Mouse (Mus musculus): ENCODE data around the gene Cic. TPM values are rescaled to one million over a fixed set of nuclear protein-coding genes. Genes with fewer than 3 reads are reported as not detected.

Gene Cic
- polyA plus RNA-seq, 1 experiment from 2014 or later = 48.8 TPM

DNA sequence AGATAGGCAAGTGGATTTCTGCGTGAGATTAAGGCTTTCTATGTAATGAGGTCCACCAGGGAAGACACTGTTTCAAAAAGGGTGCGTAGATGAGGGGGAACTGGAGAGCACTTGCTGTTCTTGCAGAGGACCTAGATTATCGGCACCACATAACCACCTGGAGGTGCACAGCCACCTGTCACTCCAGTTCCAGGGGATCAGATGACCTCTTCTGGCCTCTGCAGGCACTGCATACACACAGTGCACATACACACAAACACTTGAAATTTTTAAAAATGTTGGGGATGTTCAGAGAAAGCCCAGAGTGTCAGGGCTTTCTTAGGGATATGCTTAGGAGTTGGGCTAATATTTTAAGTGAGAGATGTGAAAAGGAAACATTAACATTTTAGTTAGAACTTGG lies 22.4 kb downstream of the Cic start:
- Histone ChIP-seq H3K9me3 (ENCODE audit: control insufficient read depth, low read length) (peaks cover 6% of the 10 kb centered on the region; the same call in 1 of the 2 replicates), H3K36me3 (ENCODE audit: control insufficient read depth, insufficient read depth, low read length) (peaks cover 100% of the 10 kb centered on the region), H3K9ac (ENCODE audit: low read depth, low read length) (no peak overlapping the region), H3K27ac (replicated peaks; ENCODE audit: low read depth, low read length) (no peak overlapping the region), H3K4me3 (ENCODE audit: low read depth, low read length) (no peak overlapping the region), H3K4me2 (ENCODE audit: low read depth, low read length) (no peak overlapping the region), H3K4me1 (ENCODE audit: control insufficient read depth, insufficient read depth, low read length) (0 out of 2 replicates have a peak, but pooled peaks cover under 1% of the 10 kb centered on the region), H3K27me3 (replicated peaks; ENCODE audit: control insufficient read depth, insufficient read depth, low read length) (no peaks in the 10 kb centered on the region)
- 95% methylated on average over 3 of the region's 3 CpGs for WGBS
- DNase-seq (ENCODE audit: low spot score) = no peak
- ATAC-seq (ENCODE audit: low read depth) = no peak

DNA sequence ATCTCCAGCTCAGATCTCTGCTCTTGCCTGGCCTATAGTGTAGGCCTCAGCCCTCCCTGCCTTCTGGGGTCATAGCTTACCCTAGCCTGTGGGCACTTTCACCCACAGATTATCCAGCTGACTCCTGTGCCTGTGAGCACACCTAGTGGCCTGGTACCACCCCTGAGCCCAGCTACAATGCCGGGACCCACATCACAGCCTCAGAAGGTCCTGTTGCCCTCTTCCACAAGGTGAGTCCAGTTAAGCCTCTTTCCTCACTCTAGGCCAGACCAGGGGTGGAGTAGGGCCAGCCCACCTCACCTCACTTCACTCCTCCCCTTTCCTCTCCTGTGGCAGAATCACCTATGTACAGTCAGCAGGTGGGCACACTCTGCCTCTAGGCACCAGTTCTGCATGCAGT lies 23.0 kb downstream of the Cic start:
- no peak overlapping the region for H3K4me2 ChIP-seq (ENCODE audit: low read depth, low read length)
- H3K36me3 ChIP-seq (ENCODE audit: control insufficient read depth, insufficient read depth, low read length) = peaks cover 100% of the 10 kb centered on the region
- H3K27ac ChIP-seq (replicated peaks; ENCODE audit: low read depth, low read length) = no peak overlapping the region
- peak; percentile 8; the same call in 1 of the 2 replicates for ATAC-seq (ENCODE audit: low read depth)
- H3K4me3 ChIP-seq (ENCODE audit: low read depth, low read length) = no peak overlapping the region
- peaks cover 6% of the 10 kb centered on the region; the same call in 1 of the 2 replicates for H3K9me3 ChIP-seq (ENCODE audit: control insufficient read depth, low read length)
- WGBS = 91% methylated on average over 1 of the region's 1 CpGs
- no peak for DNase-seq (ENCODE audit: low spot score)
- no peaks in the 10 kb centered on the region for H3K4me1 ChIP-seq (ENCODE audit: control insufficient read depth, insufficient read depth, low read length)
- H3K27me3 ChIP-seq (replicated peaks; ENCODE audit: control insufficient read depth, insufficient read depth, low read length) = no peaks in the 10 kb centered on the region
- H3K9ac ChIP-seq (ENCODE audit: low read depth, low read length) = no peak overlapping the region

GRCm38 (mm10) chr7:25290911-25291310 lies 23.4 kb downstream of the Cic start:
- H3K4me1 ChIP-seq (ENCODE audit: control insufficient read depth, insufficient read depth, low read length) = no peaks in the 10 kb centered on the region
- H3K4me3 ChIP-seq (ENCODE audit: low read depth, low read length) = no peak overlapping the region
- H3K27me3 ChIP-seq (replicated peaks; ENCODE audit: control insufficient read depth, insufficient read depth, low read length) = no peaks in the 10 kb centered on the region
- peaks cover 100% of the 10 kb centered on the region for H3K36me3 ChIP-seq (ENCODE audit: control insufficient read depth, insufficient read depth, low read length)
- H3K27ac ChIP-seq (replicated peaks; ENCODE audit: low read depth, low read length) = no peak overlapping the region
- H3K9ac ChIP-seq (ENCODE audit: low read depth, low read length) = no peak overlapping the region
- 93% methylated on average over 2 of the region's 2 CpGs for WGBS
- H3K9me3 ChIP-seq (ENCODE audit: control insufficient read depth, low read length) = peaks cover 6% of the 10 kb centered on the region; the same call in 1 of the 2 replicates
- DNase-seq (ENCODE audit: low spot score) (peak; percentile 68), ATAC-seq (ENCODE audit: low read depth) (peak; percentile 14; the same call in 1 of the 2 replicates)
- H3K4me2 ChIP-seq (ENCODE audit: low read depth, low read length) = no peak overlapping the region

DNA sequence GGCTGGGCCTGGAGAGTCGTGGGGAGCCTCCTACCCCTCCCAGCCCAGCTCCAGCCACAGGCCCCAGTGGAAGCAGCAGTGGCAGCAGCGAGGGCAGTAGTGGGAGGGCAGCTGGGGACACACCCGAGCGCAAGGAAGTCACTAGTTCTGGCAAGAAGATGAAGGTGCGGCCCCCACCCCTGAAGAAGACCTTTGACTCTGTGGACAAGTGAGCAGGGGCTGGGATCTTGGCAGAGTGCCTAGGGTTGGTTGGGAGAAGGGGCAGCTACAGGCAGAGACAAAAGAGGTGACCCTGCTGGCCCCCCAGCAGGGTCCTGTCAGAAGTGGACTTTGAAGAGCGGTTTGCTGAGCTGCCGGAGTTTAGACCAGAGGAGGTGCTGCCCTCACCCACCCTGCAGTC lies 24.6 kb downstream of the Cic start:
- ATAC-seq (ENCODE audit: low read depth) (no peak), DNase-seq (ENCODE audit: low spot score) (no peak)
- Histone ChIP-seq H3K4me3 (ENCODE audit: low read depth, low read length) (no peak overlapping the region), H3K27ac (replicated peaks; ENCODE audit: low read depth, low read length) (no peak overlapping the region; the same call in 1 of the 2 replicates), H3K4me1 (ENCODE audit: control insufficient read depth, insufficient read depth, low read length) (peaks cover 4% of the 10 kb centered on the region; the same call in 1 of the 2 replicates), H3K9ac (ENCODE audit: low read depth, low read length) (0 out of 2 replicates have a peak overlapping the region, but pooled peaks have one; percentile 16), H3K4me2 (ENCODE audit: low read depth, low read length) (no peak overlapping the region), H3K36me3 (ENCODE audit: control insufficient read depth, insufficient read depth, low read length) (peaks cover 91% of the 10 kb centered on the region), H3K9me3 (ENCODE audit: control insufficient read depth, low read length) (peaks cover 6% of the 10 kb centered on the region; the same call in 1 of the 2 replicates), H3K27me3 (replicated peaks; ENCODE audit: control insufficient read depth, insufficient read depth, low read length) (no peaks in the 10 kb centered on the region)
- WGBS = 68% methylated on average over 7 of the region's 7 CpGs

- DNase-seq (ENCODE audit: low spot score) (no peak), ATAC-seq (ENCODE audit: low read depth) (no peak)
- Histone ChIP-seq H3K27ac (replicated peaks; ENCODE audit: low read depth, low read length) (no peak overlapping the region), H3K27me3 (replicated peaks; ENCODE audit: control insufficient read depth, insufficient read depth, low read length) (no peaks in the 10 kb centered on the region), H3K36me3 (ENCODE audit: control insufficient read depth, insufficient read depth, low read length) (peaks cover 79% of the 10 kb centered on the region), H3K4me1 (ENCODE audit: control insufficient read depth, insufficient read depth, low read length) (peaks cover 4% of the 10 kb centered on the region; the same call in 1 of the 2 replicates), H3K4me3 (ENCODE audit: low read depth, low read length) (no peak overlapping the region), H3K9ac (ENCODE audit: low read depth, low read length) (no peak overlapping the region), H3K9me3 (ENCODE audit: control insufficient read depth, low read length) (peaks cover 6% of the 10 kb centered on the region; the same call in 1 of the 2 replicates), H3K4me2 (ENCODE audit: low read depth, low read length) (no peak overlapping the region)
- WGBS = 85% methylated on average over 8 of the region's 10 CpGs
Measured at GRCm38 (mm10) chr7:25293191-25293739, 25.8 kb downstream of the Cic start.

DNA sequence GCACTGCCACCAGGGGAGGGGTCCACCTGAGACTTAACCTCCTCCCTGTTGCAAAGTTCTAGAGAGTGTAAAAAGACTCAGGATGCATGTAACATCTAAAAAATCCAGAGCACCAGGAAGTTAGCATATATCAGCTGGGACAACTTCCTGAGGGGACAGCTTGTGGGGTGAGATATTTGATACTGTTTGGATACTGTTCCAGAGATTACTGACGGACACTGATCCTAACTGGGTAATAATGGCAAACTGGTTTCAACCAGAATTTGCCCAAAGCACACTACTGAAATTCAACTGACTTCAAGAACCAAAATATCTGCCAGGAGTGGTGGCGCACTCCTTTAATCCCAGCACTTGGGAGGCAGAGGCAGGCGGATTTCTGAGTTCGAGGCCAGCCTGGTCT lies 27.0 kb downstream of the Cic start:
- Histone ChIP-seq H3K36me3 (ENCODE audit: control insufficient read depth, insufficient read depth, low read length) (peaks cover 67% of the 10 kb centered on the region), H3K27ac (replicated peaks; ENCODE audit: low read depth, low read length) (no peak overlapping the region)

DNA sequence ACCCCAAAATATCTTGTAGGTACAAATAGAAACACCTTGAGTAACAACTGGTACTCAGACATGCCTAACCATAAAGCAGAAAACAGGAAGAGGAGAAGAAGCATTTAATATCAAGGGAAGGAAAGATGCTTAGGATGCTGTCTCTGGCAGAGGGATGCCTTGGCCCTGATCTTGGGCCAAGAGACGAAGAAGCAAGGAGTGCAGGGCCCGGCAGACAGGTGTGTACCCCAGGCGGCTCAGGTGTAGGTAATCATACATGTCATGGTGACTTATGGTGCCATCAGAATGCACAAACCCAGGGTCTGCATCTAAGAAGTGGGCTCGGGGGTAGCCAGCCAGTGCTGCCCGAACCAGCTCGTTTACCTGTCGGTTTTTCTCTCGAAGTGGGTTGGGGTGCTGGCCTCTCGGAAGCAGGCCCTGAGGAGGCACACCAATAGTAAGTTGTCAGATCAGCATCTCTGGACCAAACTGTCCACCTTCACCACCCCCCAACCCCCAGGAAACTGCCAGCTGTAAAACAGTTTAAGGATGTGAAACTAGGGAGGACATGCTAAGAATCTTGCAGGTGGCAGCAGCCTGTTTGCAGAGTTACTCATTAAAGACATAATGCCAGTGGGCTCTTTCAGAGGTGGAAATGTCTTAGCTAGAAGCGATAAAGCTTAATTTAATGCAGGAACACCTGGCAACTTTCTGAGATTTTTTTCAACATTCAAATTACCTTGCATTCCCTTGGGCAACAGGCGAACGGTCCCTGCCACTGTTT lies 27.6 kb downstream of the Cic start:
- H3K27me3 ChIP-seq (replicated peaks; ENCODE audit: control insufficient read depth, insufficient read depth, low read length) = no peaks in the 10 kb centered on the region
- H3K9ac ChIP-seq (ENCODE audit: low read depth, low read length) = no peak overlapping the region
- ATAC-seq (ENCODE audit: low read depth) = no peak
- H3K4me1 ChIP-seq (ENCODE audit: control insufficient read depth, insufficient read depth, low read length) = peaks cover 4% of the 10 kb centered on the region; the same call in 1 of the 2 replicates
- no peak overlapping the region for H3K4me3 ChIP-seq (ENCODE audit: low read depth, low read length)
- H3K4me2 ChIP-seq (ENCODE audit: low read depth, low read length) = no peak overlapping the region; the same call in 1 of the 2 replicates
- DNase-seq (ENCODE audit: low spot score) = no peak
- H3K36me3 ChIP-seq (ENCODE audit: control insufficient read depth, insufficient read depth, low read length) = peaks cover 61% of the 10 kb centered on the region
- no peak overlapping the region for H3K27ac ChIP-seq (replicated peaks; ENCODE audit: low read depth, low read length)
- no peaks in the 10 kb centered on the region for H3K9me3 ChIP-seq (ENCODE audit: control insufficient read depth, low read length)
- WGBS = 88% methylated on average over 12 of the region's 12 CpGs

More for the DNA sequence above, 27.0 kb downstream of the Cic start:
- H3K4me2 ChIP-seq (ENCODE audit: low read depth, low read length) = no peak overlapping the region
- H3K9ac ChIP-seq (ENCODE audit: low read depth, low read length) = no peak overlapping the region
- 88% methylated on average over 4 of the region's 4 CpGs for WGBS
- DNase-seq (ENCODE audit: low spot score) (no peak), ATAC-seq (ENCODE audit: low read depth) (no peak)
- H3K4me1 ChIP-seq (ENCODE audit: control insufficient read depth, insufficient read depth, low read length) = peaks cover 4% of the 10 kb centered on the region; the same call in 1 of the 2 replicates
- no peaks in the 10 kb centered on the region for H3K27me3 ChIP-seq (replicated peaks; ENCODE audit: control insufficient read depth, insufficient read depth, low read length)
- H3K9me3 ChIP-seq (ENCODE audit: control insufficient read depth, low read length) = peaks cover 4% of the 10 kb centered on the region; the same call in 1 of the 2 replicates
- no peak overlapping the region for H3K4me3 ChIP-seq (ENCODE audit: low read depth, low read length)

- under 1% methylated on average over 19 of the region's 21 CpGs for WGBS
- Histone ChIP-seq H3K27ac (replicated peaks; ENCODE audit: low read depth, low read length) (peak overlapping the region; percentile 95), H3K4me3 (ENCODE audit: low read depth, low read length) (peak overlapping the region; percentile 83), H3K9me3 (ENCODE audit: control insufficient read depth, low read length) (no peaks in the 10 kb centered on the region), H3K36me3 (ENCODE audit: control insufficient read depth, insufficient read depth, low read length) (peaks cover 42% of the 10 kb centered on the region), H3K4me1 (ENCODE audit: control insufficient read depth, insufficient read depth, low read length) (peaks cover 4% of the 10 kb centered on the region; the same call in 1 of the 2 replicates), H3K27me3 (replicated peaks; ENCODE audit: control insufficient read depth, insufficient read depth, low read length) (no peaks in the 10 kb centered on the region), H3K9ac (ENCODE audit: low read depth, low read length) (peak overlapping the region; percentile 87), H3K4me2 (ENCODE audit: low read depth, low read length) (peak overlapping the region; percentile 64)
- DNase-seq (ENCODE audit: low spot score) (no peak), ATAC-seq (ENCODE audit: low read depth) (peak; percentile 21)
Measured at GRCm38 (mm10) chr7:25296945-25297453, 29.5 kb downstream of the Cic start.
